Comparison of ENCODE assay signal across 8 mouse cellular contexts in genomic region chr12:85305247-85305892, GRCm38 (mm10). TPM values are rescaled to one million over a fixed set of nuclear protein-coding genes. Genes with fewer than 3 reads are reported as not detected.
DNase-seq lines count a peak whose midpoint lies in the region; ATAC-seq and TF ChIP-seq lines count a peak whose summit lies in the region.

No protein-coding gene starts in this region.

- TF ChIP-seq CTCF in G1E (IDR thresholded peaks at IDR 0.05; ENCODE audit: low read depth, low read length), result peak; percentile 99
- TF ChIP-seq CTCF in lung, embryonic 14.5 days (IDR thresholded peaks at IDR 0.05; ENCODE audit: low read depth), result peak; percentile 99
- peak; percentile 63 for TF ChIP-seq CTCF in olfactory bulb, adult 2 months (IDR thresholded peaks at IDR 0.05; ENCODE audit: insufficient read depth, low read depth, low read length)

- no peaks in the 10 kb centered on the region for H3K27me3 ChIP-seq in G1E (ENCODE audit: insufficient read depth, low read length)
- no peaks in the 10 kb centered on the region for H3K27me3 ChIP-seq in forebrain, embryonic 16.5 days (replicated peaks; ENCODE audit: control insufficient read depth, insufficient read depth, low read length)
- no peaks in the 10 kb centered on the region for H3K27me3 ChIP-seq in lung, embryonic 14.5 days (ENCODE audit: insufficient read depth, low read length)

- no peak overlapping the region for H3K9ac ChIP-seq in forebrain, embryonic 16.5 days (replicated peaks; ENCODE audit: low read depth, low read length)
- H3K9ac ChIP-seq in lung, embryonic 14.5 days, result no peak overlapping the region

- H3K4me1 ChIP-seq in G1E (ENCODE audit: insufficient read depth, low read depth, low read length), result peaks cover 14% of the 10 kb centered on the region
- H3K4me1 ChIP-seq in forebrain, embryonic 16.5 days (replicated peaks; ENCODE audit: control insufficient read depth, insufficient read depth, low read length), result no peaks in the 10 kb centered on the region
- H3K4me1 ChIP-seq in lung, embryonic 14.5 days (ENCODE audit: insufficient read depth), result no peaks in the 10 kb centered on the region
- H3K4me1 ChIP-seq in olfactory bulb, adult 2 months (ENCODE audit: control insufficient read depth, insufficient read depth, low read length), result peaks cover 4% of the 10 kb centered on the region

- no peak overlapping the region for H3K27ac ChIP-seq in forebrain, embryonic 16.5 days (ENCODE audit: low read length)
- H3K27ac ChIP-seq in lung, embryonic 14.5 days (ENCODE audit: low read depth), result no peak overlapping the region
- H3K27ac ChIP-seq in olfactory bulb, adult 2 months (ENCODE audit: insufficient read depth, low read depth, low read length), result peak overlapping the region; percentile 43

- no peak for TF ChIP-seq POLR2A in olfactory bulb, adult 2 months (IDR thresholded peaks at IDR 0.05; ENCODE audit: insufficient read depth, low read depth, low read length)

- intact Hi-C loops in heart, postnatal 36 days (cut with DNase I), result loop anchor here (1.0 kb wide), 3 partner anchors 136 to 213 kb away; no protein-coding TSS in a partner anchor

- WGBS in forebrain, embryonic 16.5 days, result 46% methylated on average over 16 of the region's 16 CpGs
- WGBS in lung, embryonic 14.5 days, result 40% methylated on average over 16 of the region's 16 CpGs
- WGBS in olfactory bulb, adult 2 months, result 28% methylated on average over 16 of the region's 16 CpGs

- H3K4me2 ChIP-seq in forebrain, embryonic 16.5 days (ENCODE audit: low read length), result no peak overlapping the region
- H3K4me2 ChIP-seq in lung, embryonic 14.5 days, result no peak overlapping the region

- peaks cover 98% of the 10 kb centered on the region for H3K36me3 ChIP-seq in G1E (replicated peaks)
- H3K36me3 ChIP-seq in forebrain, embryonic 16.5 days (ENCODE audit: control insufficient read depth, insufficient read depth), result peaks cover 39% of the 10 kb centered on the region
- peaks cover 96% of the 10 kb centered on the region for H3K36me3 ChIP-seq in lung, embryonic 14.5 days (ENCODE audit: insufficient read depth)

- peak; percentile 67 for DNase-seq in G1E (ENCODE audit: low spot score)
- peak; percentile 88 for DNase-seq in heart, postnatal 36 days
- DNase-seq in layer of hippocampus, adult 8-10 months (ENCODE audit: low spot score in 2 of 2), result peak; percentile 69 to 92
- DNase-seq in lung, embryonic 14.5 days, result peak; percentile 98
- DNase-seq in thymus, adult 18-20 months, result peak; percentile 51 to 61

- H3K4me3 ChIP-seq in G1E (ENCODE audit: low read depth, low read length), result peak overlapping the region; percentile 57; the same call in 1 of the 2 replicates
- no peak overlapping the region for H3K4me3 ChIP-seq in forebrain, embryonic 16.5 days (replicated peaks; ENCODE audit: low read length)
- no peak overlapping the region for H3K4me3 ChIP-seq in lung, embryonic 14.5 days (ENCODE audit: low read depth, low read length)
- H3K4me3 ChIP-seq in olfactory bulb, adult 2 months (ENCODE audit: insufficient read depth, low read depth, low read length), result peak overlapping the region; percentile 21; the same call in 1 of the 2 replicates

- peak; percentile 48 for ATAC-seq in G1E (ENCODE audit: extremely low read depth, insufficient number of reproducible peaks, low FRiP score, poor library complexity, severe bottlenecking)
- peak; percentile 49; the same call in 1 of the 2 replicates for ATAC-seq in cerebellum, adult (ENCODE audit: insufficient number of reproducible peaks, low FRiP score, low TSS enrichment)
- peak; percentile 72; the same call in 1 of the 2 replicates for ATAC-seq in forebrain, embryonic 16.5 days
- peak; percentile 77 for ATAC-seq in lung, embryonic 14.5 days (ENCODE audit: insufficient read depth)

- no peaks in the 10 kb centered on the region for H3K9me3 ChIP-seq in G1E (replicated peaks)
- no peaks in the 10 kb centered on the region for H3K9me3 ChIP-seq in forebrain, embryonic 16.5 days (ENCODE audit: control insufficient read depth, low read length)
- no peaks in the 10 kb centered on the region for H3K9me3 ChIP-seq in lung, embryonic 14.5 days (ENCODE audit: low read depth, low read length)

RNA-seq across cellular contexts. Expression of gene Zc2hc1c, which starts 17.0 kb away (rescaled TPM):
- not detected in 2 replicates for total RNA-seq in G1E (2014; fragmentation: Nextera tagmentation)
- total RNA-seq in G1E (2017), result 1.2 and 1.3 TPM in 2 replicates
- 0.03 and 0.04 TPM in 2 replicates for polyA plus RNA-seq in G1E (2012)
- polyA plus RNA-seq in forebrain, embryonic 16.5 days (2015; fragmentation: Nextera tagmentation; extraction: Ambion mirVana), result 0.86 and 0.98 TPM in 2 replicates
- 1 to 10 TPM; 2.3 to 2.9 TPM for total RNA-seq in heart, postnatal 36 days (2021)
- 1 to 10 TPM; 1.6 to 2.2 (median 1.9) TPM for total RNA-seq in layer of hippocampus, adult 8-10 months (2022)
- 0.93 and 1.1 TPM in 2 replicates for polyA plus RNA-seq in lung, embryonic 14.5 days (2014; fragmentation: Nextera tagmentation; extraction: Ambion mirVana)
- polyA plus RNA-seq in olfactory bulb, adult 2 months (2012; ENCODE audit: insufficient read depth, insufficient read length, low replicate concordance, missing spikeins), result not detected in 2 replicates

RNA-seq across cellular contexts. Expression of gene Acyp1, which starts 17.1 kb away (rescaled TPM):
- total RNA-seq in G1E (2014; fragmentation: Nextera tagmentation) (57.0 and 57.3 TPM in 2 replicates), G1E (2017) (285 and 291 TPM in 2 replicates)
- polyA plus RNA-seq in G1E (2012), result 97.7 and 127 TPM in 2 replicates
- polyA plus RNA-seq in forebrain, embryonic 16.5 days (2015; fragmentation: Nextera tagmentation; extraction: Ambion mirVana), result 46.9 and 52.8 TPM in 2 replicates
- total RNA-seq in heart, postnatal 36 days (2021), result 10 to 100 TPM; 15.9 to 22.1 TPM
- total RNA-seq in layer of hippocampus, adult 8-10 months (2022), result 10 to 100 TPM; 22.7 to 37.1 (median 30.9) TPM
- polyA plus RNA-seq in lung, embryonic 14.5 days (2014; fragmentation: Nextera tagmentation; extraction: Ambion mirVana), result 37.6 and 42.7 TPM in 2 replicates
- not detected in 2 replicates for polyA plus RNA-seq in olfactory bulb, adult 2 months (2012; ENCODE audit: insufficient read depth, insufficient read length, low replicate concordance, missing spikeins)

RNA-seq across cellular contexts. Expression of gene Nek9, which starts 33.8 kb away (rescaled TPM):
- total RNA-seq in G1E (2014; fragmentation: Nextera tagmentation), result 126 TPM in 2 replicates
- 59.1 and 62.9 TPM in 2 replicates for total RNA-seq in G1E (2017)
- 30.3 and 30.5 TPM in 2 replicates for polyA plus RNA-seq in G1E (2012)
- polyA plus RNA-seq in forebrain, embryonic 16.5 days (2015; fragmentation: Nextera tagmentation; extraction: Ambion mirVana), result 13.2 and 13.9 TPM in 2 replicates
- 100 to 1,000 TPM; 100 to 106 TPM for total RNA-seq in heart, postnatal 36 days (2021)
- 10 to 100 TPM; 39.8 to 42.3 (median 41.1) TPM for total RNA-seq in layer of hippocampus, adult 8-10 months (2022)
- polyA plus RNA-seq in lung, embryonic 14.5 days (2014; fragmentation: Nextera tagmentation; extraction: Ambion mirVana), result 17.2 and 18.2 TPM in 2 replicates
- polyA plus RNA-seq in olfactory bulb, adult 2 months (2012; ENCODE audit: insufficient read depth, insufficient read length, low replicate concordance, missing spikeins), result not detected in 2 replicates

RNA-seq across cellular contexts. Expression of gene Mlh3, which starts 35.0 kb away (rescaled TPM):
- 25.2 and 33.6 TPM in 2 replicates for total RNA-seq in G1E (2014; fragmentation: Nextera tagmentation)
- 19.5 and 20.8 TPM in 2 replicates for total RNA-seq in G1E (2017)
- 1.9 and 2.2 TPM in 2 replicates for polyA plus RNA-seq in G1E (2012)
- 10.7 and 11.7 TPM in 2 replicates for polyA plus RNA-seq in forebrain, embryonic 16.5 days (2015; fragmentation: Nextera tagmentation; extraction: Ambion mirVana)
- 1 to 10 TPM; 7.5 to 8.7 TPM for total RNA-seq in heart, postnatal 36 days (2021)
- 10 to 100 TPM; 17.8 to 23.1 (median 20.5) TPM for total RNA-seq in layer of hippocampus, adult 8-10 months (2022)
- 8.8 and 10.2 TPM in 2 replicates for polyA plus RNA-seq in lung, embryonic 14.5 days (2014; fragmentation: Nextera tagmentation; extraction: Ambion mirVana)
- not detected in 2 replicates for polyA plus RNA-seq in olfactory bulb, adult 2 months (2012; ENCODE audit: insufficient read depth, insufficient read length, low replicate concordance, missing spikeins)

Comparison
In these comparisons a context has a peak if more than half of its experiments do, and no peak if none do; other contexts are left out.
1. H3K4me3 ChIP-seq: peak in G1E (single experiment) and olfactory bulb, adult 2 months (single experiment); none in forebrain, embryonic 16.5 days (single experiment) and lung, embryonic 14.5 days (single experiment).
2. RNA of gene Acyp1, which starts 17.1 kb away (polyA plus RNA-seq): 97.7 to 127 TPM in G1E, 46.9 to 52.8 TPM in forebrain, embryonic 16.5 days and 37.6 to 42.7 TPM in lung, embryonic 14.5 days; not detected in olfactory bulb, adult 2 months; every median in the first group is over 10 times any median in the second.
3. Peak in every context shown above with its lines, with median percentiles within 50 percentile points of each other: ATAC-seq, DNase-seq and CTCF ChIP-seq.